Mouse (Mus musculus) adrenal gland, adult 18-20 months (tissue): ENCODE data around the gene Npr3. TPM values are rescaled to one million over a fixed set of nuclear protein-coding genes. Genes with fewer than 3 reads are reported as not detected.
A peak's percentile ranks its signal among the peaks of the same experiment; 100 is the strongest.
"Not testable (repeated sequence)": the region's sequence is repeated elsewhere in the genome, so short reads cannot be mapped to it uniquely, and the experiment has no call there.

Experiments used
- DNase-seq, 2 experiments: peaks; one replicate each; pipeline ENCODE4 v3.0.0; 2021 to 2022; ENCODE audit warnings: low spot score in 2 of 2
- total RNA-seq, 2 experiments: library from RNA; stranded (reverse); gene quantifications; 1 replicate in 1 of 2; 2 replicates in 1 of 2; pipeline ENCODE4 v1.2.3; 2021

Gene Npr3
- total RNA-seq, 2 experiments from 2014 or later = 12.6 to 55.5 TPM

- DNase-seq = no peak
Measured at GRCm38 (mm10) chr15:11891395-11891794, 15.7 kb downstream of the Npr3 start.

DNA sequence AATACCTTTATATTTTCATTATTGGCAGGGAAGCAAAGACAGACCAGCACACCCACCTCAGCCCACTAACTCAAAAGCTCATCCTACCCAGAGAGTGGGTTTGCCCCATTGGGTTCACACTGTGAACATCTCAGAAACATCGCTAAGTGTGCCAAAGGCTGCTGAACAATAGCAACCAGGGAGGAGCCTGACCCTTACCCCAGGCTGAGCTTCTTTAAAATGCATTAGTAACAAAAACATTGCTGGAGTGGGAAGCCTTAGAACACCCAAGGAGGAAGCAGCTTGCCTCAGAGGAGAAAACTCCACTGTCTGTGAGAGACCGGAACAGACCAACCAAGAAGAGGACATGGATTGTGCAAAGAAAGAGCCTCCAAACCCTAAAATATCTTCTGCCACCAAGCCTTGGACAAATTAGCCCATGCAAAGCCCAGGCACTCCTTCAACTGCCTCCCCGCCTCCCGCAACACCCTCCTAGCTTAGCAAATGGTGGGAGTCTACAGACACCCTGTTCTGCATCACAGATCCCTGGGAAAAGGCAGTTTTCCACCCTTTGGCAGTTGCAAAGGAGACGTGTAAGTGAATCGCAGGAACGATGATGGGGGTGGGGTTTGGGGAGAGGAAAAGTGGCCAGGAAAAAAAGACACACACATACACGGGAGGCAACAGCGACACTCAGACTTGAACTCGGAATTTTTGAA, 24.4 kb downstream of the Npr3 start:
- DNase-seq = no peak

DNA sequence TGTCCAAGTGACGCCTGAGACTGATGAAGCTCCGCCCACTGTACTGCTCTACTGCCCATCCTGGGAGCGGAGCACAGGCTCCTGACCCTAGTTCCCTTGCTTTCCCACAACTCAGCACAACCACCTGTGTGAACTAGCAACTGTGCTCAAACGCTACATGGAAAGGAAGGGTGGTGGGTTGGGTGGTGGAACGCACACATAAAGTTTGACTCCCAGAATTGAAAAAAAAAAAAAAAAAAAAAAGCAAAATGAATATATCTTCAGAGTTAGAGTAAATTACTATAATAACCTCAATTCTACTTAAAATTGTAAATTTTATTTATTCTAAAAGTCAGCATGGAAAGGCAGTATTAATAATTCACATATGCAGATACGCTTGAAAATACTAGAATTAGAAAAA, 25.3 kb downstream of the Npr3 start:
- no peak for DNase-seq

DNA sequence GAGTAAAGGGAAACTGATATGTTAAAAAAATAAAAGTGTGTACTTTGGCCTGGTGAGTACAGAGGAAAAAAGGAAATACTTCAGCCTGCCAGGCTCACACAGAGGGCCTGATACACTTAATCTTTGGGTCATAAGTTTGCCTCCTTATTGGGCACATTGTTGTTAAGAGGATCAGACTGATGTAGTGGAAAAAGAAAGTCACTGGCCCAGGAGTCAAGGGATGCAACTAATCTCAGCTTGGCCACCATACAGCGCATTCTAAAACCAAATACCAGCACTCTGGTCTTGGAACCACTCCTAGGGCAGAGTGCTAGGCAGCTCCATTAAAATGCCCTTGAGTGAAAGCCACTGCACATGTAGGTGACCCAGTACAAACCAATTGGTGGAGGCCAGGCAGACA, 28.8 kb downstream of the Npr3 start:
- no peak for DNase-seq

- no peak for DNase-seq
Measured at GRCm38 (mm10) chr15:11877273-11877672, 29.8 kb downstream of the Npr3 start.

- DNase-seq = no peak
Measured at GRCm38 (mm10) chr15:11866918-11867317, 40.2 kb downstream of the Npr3 start.

DNA sequence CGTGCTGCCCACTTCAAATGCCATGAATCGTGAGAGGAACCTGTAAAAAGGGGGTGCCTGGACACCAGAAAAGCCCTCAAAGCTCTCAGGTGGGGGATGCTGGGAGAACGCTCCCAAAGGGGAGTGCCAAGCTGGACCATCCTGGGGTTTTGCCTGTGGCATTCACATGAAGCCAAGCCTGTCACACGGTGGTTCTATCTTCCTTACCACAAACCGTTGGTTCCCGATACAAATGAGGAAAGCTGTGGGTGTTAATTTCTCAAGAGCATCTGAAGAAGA, 43.6 kb downstream of the Npr3 start:
- DNase-seq = no peak

GRCm38 (mm10) chr15:11862785-11863539, 44.1 kb downstream of the Npr3 start:
- no peak for DNase-seq

DNA sequence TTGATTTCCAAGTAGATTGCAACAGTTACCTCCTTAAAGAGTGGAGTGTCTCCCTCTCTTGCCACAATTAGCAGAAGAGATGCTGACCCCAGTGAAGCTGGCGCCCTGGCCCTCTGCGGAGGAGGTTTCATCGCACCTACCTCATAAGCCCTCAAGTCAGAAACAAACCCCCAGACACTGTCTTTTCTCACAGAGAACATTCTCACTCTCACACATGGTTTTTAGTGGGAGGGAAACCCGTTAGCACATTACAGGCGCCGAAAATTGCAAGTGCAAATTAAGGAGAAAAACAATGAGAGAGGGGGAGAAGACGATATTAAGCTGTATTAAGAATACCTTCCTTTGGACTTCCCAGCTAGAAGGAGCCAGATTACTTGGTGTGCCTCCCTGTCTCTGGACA, 44.8 kb downstream of the Npr3 start:
- no peak for DNase-seq

DNA sequence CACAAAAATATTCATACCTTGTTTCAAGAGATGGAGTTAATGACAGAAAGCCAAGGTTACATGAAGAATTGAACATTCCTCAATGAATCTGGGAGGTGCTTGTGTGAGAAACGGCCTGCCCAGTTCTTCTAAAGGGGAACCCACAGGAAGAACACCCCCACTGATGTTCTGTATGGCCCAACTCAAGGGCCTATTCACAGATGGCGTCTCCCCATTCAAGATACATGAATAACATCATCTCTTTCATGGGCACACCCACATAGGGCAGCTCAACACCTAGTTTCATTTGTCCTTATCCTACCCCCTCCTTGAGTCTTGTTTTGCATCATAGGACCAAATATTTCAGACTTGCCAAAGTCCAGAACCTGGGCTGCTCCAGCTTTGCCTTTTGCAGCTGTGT, 46.8 kb downstream of the Npr3 start:
- no peak for DNase-seq

GRCm38 (mm10) chr15:11859829-11860228, 47.3 kb downstream of the Npr3 start:
- DNase-seq = no peak

DNA sequence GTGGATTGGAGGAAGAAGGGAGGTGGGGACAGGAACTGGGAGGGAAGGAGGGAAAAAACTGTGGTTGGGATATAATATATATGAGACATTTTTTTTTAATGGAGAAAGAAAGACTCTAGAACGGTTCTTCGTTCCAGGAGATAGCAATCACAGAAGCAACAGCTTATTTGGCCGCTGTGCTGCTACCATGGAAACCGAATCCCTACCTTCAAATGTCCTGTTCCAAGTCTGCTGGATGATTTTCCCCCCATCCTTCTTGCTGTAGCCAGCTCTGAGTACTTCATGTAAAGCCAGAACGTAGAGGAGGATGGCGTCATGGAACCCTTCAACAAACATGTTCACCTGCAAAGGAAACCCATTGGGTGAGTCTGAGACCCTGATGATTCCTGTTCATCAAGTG, 48.7 kb downstream of the Npr3 start:
- DNase-seq = no peak

DNA sequence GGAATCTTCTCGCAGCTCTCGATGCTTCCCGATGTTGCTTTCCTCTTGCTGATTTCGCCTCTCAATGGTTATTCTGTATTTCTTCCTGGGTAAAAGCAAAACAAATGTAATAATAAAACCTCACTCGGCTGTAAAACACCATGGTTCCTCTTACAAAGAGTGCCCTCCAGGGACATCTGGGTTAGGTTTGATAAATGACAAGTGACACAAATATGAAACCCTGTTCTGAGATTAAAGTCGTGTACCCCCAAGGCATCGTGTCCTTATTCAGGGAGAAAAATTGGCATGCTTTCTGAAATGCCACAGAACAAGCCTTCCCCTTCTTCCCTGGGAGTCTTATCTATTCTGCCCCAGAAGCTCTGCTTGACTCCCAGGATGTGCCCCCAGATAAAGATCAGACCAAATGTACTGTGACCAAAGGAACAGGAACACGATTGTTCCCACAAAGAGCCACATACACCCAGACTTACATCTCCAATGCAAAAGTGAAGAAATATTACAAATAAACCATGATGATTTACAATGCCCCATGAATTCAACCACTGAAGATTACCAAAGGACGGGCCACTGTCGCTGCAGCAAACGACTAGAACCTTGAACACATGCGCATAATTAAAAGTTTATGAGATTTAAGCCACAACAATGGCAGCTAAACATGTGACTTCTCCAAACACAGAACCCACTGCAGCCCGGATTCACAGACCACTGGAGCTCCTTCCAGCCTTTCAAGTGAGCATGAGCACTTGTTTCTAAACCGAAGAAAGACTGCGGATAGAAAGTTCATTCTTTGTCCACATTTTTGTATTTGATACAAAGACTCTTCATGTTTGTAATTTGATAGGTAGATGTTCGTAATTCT, 61.7 kb downstream of the Npr3 start:
- no peak for DNase-seq

DNA sequence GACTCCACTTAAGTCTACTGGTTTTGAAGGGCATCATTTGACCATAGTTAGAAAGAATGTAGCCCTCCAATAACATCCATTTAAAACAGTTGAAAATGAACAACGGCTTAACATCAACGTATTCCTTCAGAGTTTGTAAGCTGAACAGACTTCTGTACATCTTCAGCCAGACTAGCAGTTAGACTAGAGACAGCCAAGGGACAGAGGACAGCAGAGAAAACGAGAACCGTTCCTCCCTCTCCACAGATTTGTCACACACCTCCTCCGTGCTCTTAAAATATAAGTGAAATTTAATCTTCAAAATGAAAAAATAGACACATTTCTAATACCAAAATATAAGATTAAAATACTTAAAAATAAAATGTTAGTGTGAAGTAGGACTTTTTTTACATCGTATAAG, 63.0 kb downstream of the Npr3 start:
- DNase-seq = no peak

GRCm38 (mm10) chr15:11841828-11842227, 65.3 kb downstream of the Npr3 start:
- no peak for DNase-seq

GRCm38 (mm10) chr15:11835913-11836312, 71.2 kb downstream of the Npr3 start:
- no peak for DNase-seq

DNA sequence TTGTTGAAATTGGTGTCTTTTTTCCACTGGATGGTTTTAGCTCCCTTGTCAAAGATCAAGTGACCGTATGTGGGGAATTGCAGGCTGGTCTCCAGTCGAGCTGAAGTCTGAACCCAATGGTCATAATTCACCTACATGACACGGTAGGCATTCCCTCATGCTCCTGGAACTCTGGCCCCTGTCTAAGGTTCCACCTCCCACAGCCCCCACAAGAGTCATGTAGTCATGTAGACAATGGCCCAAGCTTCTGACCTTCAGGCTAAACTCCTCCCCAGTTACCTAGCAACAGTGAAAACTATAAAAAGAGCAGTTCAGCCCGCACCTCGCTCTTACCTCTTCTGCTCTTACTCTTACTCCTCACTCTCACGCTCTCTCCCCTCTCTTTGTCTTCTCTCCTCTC, 84.7 kb downstream of the Npr3 start:
- DNase-seq = not testable (repeated sequence)

- DNase-seq = no peak
Measured at GRCm38 (mm10) chr15:11815551-11815950, 91.5 kb downstream of the Npr3 start.

DNA sequence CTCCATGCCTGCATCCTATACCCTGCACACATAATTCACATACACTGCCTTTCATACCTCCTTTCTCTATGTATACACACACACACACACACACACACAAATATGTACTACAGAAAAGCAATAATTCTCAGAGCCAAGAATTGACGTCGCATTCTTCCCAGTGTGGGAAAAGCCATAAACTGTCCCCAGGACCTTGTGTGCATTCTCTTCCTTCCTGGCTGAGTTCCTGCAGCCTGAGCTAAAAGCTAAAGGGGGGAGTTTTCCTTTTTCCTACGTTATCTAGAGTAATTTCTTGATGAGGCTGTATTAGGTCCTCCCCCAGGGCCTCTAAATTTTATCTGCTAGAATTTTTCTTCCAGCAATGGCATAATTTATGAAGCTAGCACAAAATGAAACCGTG, 103.5 kb downstream of the Npr3 start:
- no peak for DNase-seq

DNA sequence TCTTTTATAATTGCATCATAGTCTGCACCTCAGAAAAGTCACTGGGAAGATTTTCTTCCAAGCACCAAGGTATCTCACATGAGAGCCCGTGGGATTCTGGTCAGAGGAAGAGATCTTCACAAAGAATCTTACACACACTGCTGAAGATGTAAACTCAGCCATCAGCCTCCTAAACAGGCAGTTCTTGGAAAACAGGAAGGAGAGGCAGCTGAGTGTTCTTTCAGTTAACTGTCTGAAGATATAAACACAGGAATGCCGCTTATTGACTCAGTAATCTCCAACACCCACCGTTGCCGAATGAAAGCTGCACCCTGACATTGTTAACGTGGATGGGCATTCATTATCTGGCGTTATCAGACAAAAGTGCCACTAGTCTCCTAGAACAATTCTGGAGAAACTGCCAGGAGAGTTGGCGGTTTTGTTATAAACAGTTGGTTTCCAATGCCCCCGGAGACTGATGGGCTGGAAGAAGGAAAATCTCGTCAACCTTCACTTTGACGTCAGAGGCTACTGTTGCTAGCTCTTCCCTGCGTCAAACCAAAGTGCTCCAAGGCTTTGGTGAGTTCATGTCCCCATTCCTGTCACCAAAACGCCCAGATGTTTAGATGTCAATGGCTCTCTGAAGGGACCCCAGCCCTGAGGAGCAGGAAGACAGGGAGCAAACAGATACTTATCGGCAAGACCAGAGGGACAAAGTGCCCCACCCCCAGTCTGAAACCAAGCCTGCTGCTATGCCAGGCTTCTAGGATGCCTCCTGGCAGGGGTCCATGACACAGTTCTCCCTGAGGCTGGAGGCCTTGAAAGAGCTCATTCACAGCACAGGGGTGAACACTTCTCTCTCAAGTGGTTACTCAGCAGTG, 105.0 kb downstream of the Npr3 start:
- DNase-seq = peak; percentile 26 to 32

GRCm38 (mm10) chr15:11794632-11795031, 112.5 kb downstream of the Npr3 start:
- no peak for DNase-seq
